Mouse (Mus musculus) liver, postnatal 0 days (tissue): ENCODE results near the gene Pole2.

ENCODE experiments used
- CTCF ChIP-seq: sonication (generic); IDR thresholded peaks from 2 replicates; pipeline ENCODE4 v1.5.1; 2016; ENCODE audit warnings: antibody characterized with exemption, low read depth
- EP300 ChIP-seq: IDR thresholded peaks from 2 replicates; pipeline ENCODE4 v1.6.1; 2016; ENCODE audit warnings: antibody characterized with exemption, low read depth, mild to moderate bottlenecking

DNA sequence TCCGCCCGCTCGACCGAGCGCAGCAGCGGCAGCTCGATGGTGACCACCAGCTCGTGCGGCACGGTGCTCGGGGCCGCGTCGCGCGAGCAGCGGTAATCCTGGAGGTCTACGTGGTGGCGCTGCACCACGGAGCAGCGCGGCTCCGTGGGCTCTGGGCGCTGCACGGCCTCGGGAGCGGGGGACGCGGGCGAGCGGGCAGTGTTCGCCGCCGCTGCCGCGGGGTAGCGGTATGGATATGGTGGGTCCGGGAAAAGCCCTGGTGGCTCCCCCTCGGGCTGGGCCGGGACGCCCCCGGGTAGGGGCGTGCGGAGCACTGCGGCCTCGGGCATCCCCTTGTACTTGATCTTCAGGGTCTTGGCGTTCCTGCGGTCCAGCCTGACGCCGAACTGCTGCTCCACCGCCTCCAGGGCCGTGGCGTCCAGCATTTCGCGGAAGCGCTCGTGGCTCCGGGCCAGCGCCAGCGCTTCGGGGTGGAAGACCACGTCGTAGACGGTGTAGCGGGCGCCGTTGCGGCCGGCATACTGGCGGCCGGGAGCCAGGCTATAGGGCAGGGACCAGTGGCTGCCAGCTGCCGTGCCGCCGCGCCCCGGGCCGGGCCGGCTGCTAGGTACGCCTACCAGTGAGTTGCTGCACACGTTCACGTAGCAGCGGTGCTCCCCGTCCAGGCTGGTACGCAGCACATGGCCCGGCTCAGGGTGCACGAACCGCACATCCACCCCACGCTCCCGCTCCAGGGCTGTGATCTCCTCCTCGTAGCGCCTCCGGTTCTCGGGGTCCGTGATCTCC lies 30.4 kb downstream of the Pole2 start:
- TF ChIP-seq CTCF (no peak), EP300 (no peak)
